Comparison of ENCODE assay signal across 8 mouse cellular contexts in genomic region chr14:21822795-21823374, GRCm38 (mm10). TPM values are rescaled to one million over a fixed set of nuclear protein-coding genes. Genes with fewer than 3 reads are reported as not detected.
DNase-seq lines count a peak whose midpoint lies in the region; ATAC-seq and TF ChIP-seq lines count a peak whose summit lies in the region.

No protein-coding gene starts in this region.

- no peak overlapping the region for H3K9ac ChIP-seq in hindbrain, embryonic 14.5 days
- H3K9ac ChIP-seq in lung, embryonic 16.5 days (ENCODE audit: low read length), result peak overlapping the region; percentile 36; the same call in 1 of the 2 replicates

- H3K36me3 ChIP-seq in hindbrain, embryonic 14.5 days (replicated peaks; ENCODE audit: control insufficient read depth, insufficient read depth), result no peaks in the 10 kb centered on the region
- H3K36me3 ChIP-seq in lung, embryonic 16.5 days (ENCODE audit: control insufficient read depth, insufficient read depth, low read length), result no peaks in the 10 kb centered on the region

- no peaks in the 10 kb centered on the region for H3K4me1 ChIP-seq in hindbrain, embryonic 14.5 days (replicated peaks; ENCODE audit: control insufficient read depth, insufficient read depth, low read length)
- H3K4me1 ChIP-seq in lung, embryonic 16.5 days (replicated peaks; ENCODE audit: control insufficient read depth, insufficient read depth, low read length), result peaks cover 30% of the 10 kb centered on the region

- H3K4me3 ChIP-seq in gastrocnemius, adult 2 months, result peak overlapping the region; percentile 36
- no peak overlapping the region for H3K4me3 ChIP-seq in hindbrain, embryonic 14.5 days (replicated peaks; ENCODE audit: low read length)
- no peak overlapping the region for H3K4me3 ChIP-seq in lung, embryonic 16.5 days (ENCODE audit: low read length)

- no peak for TF ChIP-seq CTCF in gastrocnemius, adult 2 months (IDR thresholded peaks at IDR 0.05)

- intact Hi-C loops in gastrocnemius, adult 2 months (cut with DNase I), result no loop called here

- DNase-seq in MEL-GATA-1-ER (ENCODE audit: extremely low read depth, low read depth), result peak; percentile 81
- DNase-seq in c-Kit-positive CD71-positive TER-119-positive erythroid progenitor cells, embryonic 14.5 days (ENCODE audit: low spot score), result peak; percentile 76
- DNase-seq in gastrocnemius, adult 2 months, result peak; percentile 77
- peak; percentile 42 for DNase-seq in hindbrain, embryonic 14.5 days (ENCODE audit: low spot score)
- DNase-seq in layer of hippocampus, postnatal 36 days, result peak; percentile 58 to 68
- peak; percentile 66 for DNase-seq in skeletal muscle tissue, adult 2 months (ENCODE audit: low read depth, low spot score)
- no peak for DNase-seq in embryo, embryonic 11 days

- no peak overlapping the region for H3K4me2 ChIP-seq in hindbrain, embryonic 14.5 days (replicated peaks)
- H3K4me2 ChIP-seq in lung, embryonic 16.5 days (ENCODE audit: low read depth, low read length), result peak overlapping the region; percentile 25; the same call in 1 of the 2 replicates

- no peaks in the 10 kb centered on the region for H3K9me3 ChIP-seq in hindbrain, embryonic 14.5 days (ENCODE audit: control insufficient read depth, low read length)
- no peaks in the 10 kb centered on the region for H3K9me3 ChIP-seq in lung, embryonic 16.5 days (ENCODE audit: control insufficient read depth, low read length)

- 61% methylated on average over 7 of the region's 7 CpGs for WGBS in hindbrain, embryonic 14.5 days
- 13% methylated on average over 7 of the region's 7 CpGs for WGBS in lung, embryonic 16.5 days

- no peak for ATAC-seq in hindbrain, embryonic 14.5 days (ENCODE audit: low FRiP score)
- peak; percentile 84 for ATAC-seq in lung, embryonic 16.5 days (ENCODE audit: low read depth)

- peak overlapping the region; percentile 86 for H3K27ac ChIP-seq in gastrocnemius, adult 2 months
- peak overlapping the region; percentile 52 for H3K27ac ChIP-seq in hindbrain, embryonic 14.5 days
- H3K27ac ChIP-seq in lung, embryonic 16.5 days (ENCODE audit: low read length), result peak overlapping the region; percentile 90

- no peaks in the 10 kb centered on the region for H3K27me3 ChIP-seq in hindbrain, embryonic 14.5 days (ENCODE audit: control insufficient read depth, insufficient read depth, low read length)
- no peaks in the 10 kb centered on the region for H3K27me3 ChIP-seq in lung, embryonic 16.5 days (ENCODE audit: control insufficient read depth, insufficient read depth, low read depth, low read length)

RNA-seq across cellular contexts. Expression of gene Vdac2, which starts 2.2 kb away (rescaled TPM):
- 100 to 1,000 TPM; 320 to 332 TPM for total RNA-seq in gastrocnemius, adult 2 months (2021)
- polyA plus RNA-seq in hindbrain, embryonic 14.5 days (2014; fragmentation: Nextera tagmentation; extraction: Ambion mirVana), result 305 and 316 TPM in 2 replicates
- total RNA-seq in layer of hippocampus, postnatal 36 days (2021), result 100 to 1,000 TPM; 226 to 241 TPM
- polyA plus RNA-seq in lung, embryonic 16.5 days (2015; fragmentation: Nextera tagmentation; extraction: Ambion mirVana), result 253 and 264 TPM in 2 replicates

RNA-seq across cellular contexts. Expression of gene Comtd1, which starts 25.9 kb away (rescaled TPM):
- total RNA-seq in gastrocnemius, adult 2 months (2021), result 10 to 100 TPM in 1 of 2 experiments, 1 to 10 TPM in 1; 8.8 to 13.0 TPM
- 55.8 and 58.0 TPM in 2 replicates for polyA plus RNA-seq in hindbrain, embryonic 14.5 days (2014; fragmentation: Nextera tagmentation; extraction: Ambion mirVana)
- total RNA-seq in layer of hippocampus, postnatal 36 days (2021), result 10 to 100 TPM; 25.5 to 29.8 TPM
- 13.2 and 17.5 TPM in 2 replicates for polyA plus RNA-seq in lung, embryonic 16.5 days (2015; fragmentation: Nextera tagmentation; extraction: Ambion mirVana)
